16 mouse cellular contexts compared by ENCODE assay signal in the genomic region with DNA sequence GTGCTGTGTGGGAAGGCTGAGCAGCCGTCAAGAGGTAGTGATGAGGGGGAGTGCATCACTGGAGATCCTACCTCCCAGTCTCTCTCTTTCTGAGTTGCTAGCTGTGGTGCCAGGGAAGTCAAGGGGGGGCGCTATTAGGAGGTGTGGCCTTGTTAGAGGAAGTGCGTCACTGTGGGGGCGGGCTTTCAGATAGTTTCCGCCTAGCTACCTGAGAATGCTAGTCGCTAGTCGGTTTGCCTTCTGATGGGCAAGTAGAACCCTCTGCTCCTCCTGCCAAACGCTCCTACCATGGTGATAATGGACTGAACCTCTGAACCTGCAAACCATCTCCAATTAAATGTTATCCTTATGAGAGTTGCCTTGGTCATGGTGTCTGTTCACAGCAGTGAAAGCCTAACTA.
DNase-seq lines count a peak whose midpoint lies in the region; ATAC-seq and TF ChIP-seq lines count a peak whose summit lies in the region.
"Had no signal": no experiment of that assay in that cellular context is flagged by ENCODE, and none has a peak within 500 bp of the region (broad histone marks: within the 10 kb centered on the region; RNA-seq: fewer than 3 reads in every experiment).

No protein-coding gene starts in this region.

- H3K27me3 ChIP-seq in lung, postnatal 0 days (replicated peaks; ENCODE audit: insufficient read depth, low read length): no peaks in the 10 kb centered on the region
- no peaks in the 10 kb centered on the region for H3K27me3 ChIP-seq in ES-Bruce4 (ENCODE audit: control insufficient read depth, insufficient read depth, low read length, poor library complexity, severe bottlenecking)
- no peaks in the 10 kb centered on the region for H3K27me3 ChIP-seq in hindbrain, embryonic 12.5 days
- H3K27me3 ChIP-seq: forebrain, embryonic 13.5 days; hindbrain, embryonic 13.5 days; kidney, embryonic 15.5 days; limb, embryonic 15.5 days had no signal

- no peak overlapping the region for H3K27ac ChIP-seq in lung, postnatal 0 days (ENCODE audit: low read length)
- H3K27ac ChIP-seq in ES-Bruce4 (ENCODE audit: insufficient read depth, low read length): peak overlapping the region; percentile 47
- peak overlapping the region; percentile 19; the same call in 1 of the 2 replicates for H3K27ac ChIP-seq in ES-E14 (ENCODE audit: insufficient read depth, low read depth, low read length, poor library complexity, severe bottlenecking)
- no peak overlapping the region for H3K27ac ChIP-seq in hindbrain, embryonic 12.5 days
- H3K27ac ChIP-seq: forebrain, embryonic 13.5 days; hindbrain, embryonic 13.5 days; kidney, embryonic 15.5 days; limb, embryonic 15.5 days had no signal

- no peaks in the 10 kb centered on the region for H3K4me1 ChIP-seq in lung, postnatal 0 days (ENCODE audit: insufficient read depth, low read depth, low read length)
- H3K4me1 ChIP-seq in ES-Bruce4 (ENCODE audit: control insufficient read depth, insufficient read depth, low read length) (peaks cover 5% of the 10 kb centered on the region), ES-E14 (ENCODE audit: control insufficient read depth in 2 of 2, insufficient read depth in 2 of 2, low read length in 2 of 2, poor library complexity in 1 of 2) (peaks cover 14 to 15% of the 10 kb centered on the region in 2 experiments)
- peaks cover 6% of the 10 kb centered on the region; the same call in 1 of the 2 replicates for H3K4me1 ChIP-seq in hindbrain, embryonic 12.5 days
- H3K4me1 ChIP-seq: limb, embryonic 15.5 days had no signal

- TF ChIP-seq POLR2A in ES-Bruce4 (IDR thresholded peaks at IDR 0.05; ENCODE audit: insufficient read depth, low read length): peak; percentile 96

- in situ Hi-C loops in ES-E14 (cut with MboI; ENCODE audit: low sequenced_read_pairs in 2 of 2, unreplicated experiment in 2 of 2): no loop called here

- H3K4me2 ChIP-seq in lung, postnatal 0 days (replicated peaks; ENCODE audit: low read depth, low read length): no peak overlapping the region
- H3K4me2 ChIP-seq in hindbrain, embryonic 12.5 days (replicated peaks): no peak overlapping the region
- H3K4me2 ChIP-seq: forebrain, embryonic 13.5 days; hindbrain, embryonic 13.5 days; kidney, embryonic 15.5 days; limb, embryonic 15.5 days had no signal

- WGBS in lung, postnatal 0 days: 83% methylated on average over 8 of the region's 8 CpGs
- 76% methylated on average over 8 of the region's 8 CpGs for WGBS in hindbrain, embryonic 12.5 days

- no peak overlapping the region for H3K4me3 ChIP-seq in lung, postnatal 0 days (ENCODE audit: low read depth, low read length)
- H3K4me3 ChIP-seq in ES-Bruce4 (ENCODE audit: low read depth, low read length) (peak overlapping the region; percentile 63), ES-E14 (ENCODE audit: insufficient read depth in 1 of 2, low read depth in 1 of 2, low read length in 2 of 2, poor library complexity in 1 of 2, severe bottlenecking in 1 of 2) (peak overlapping the region; percentile 52 to 71)
- H3K4me3 ChIP-seq in hindbrain, embryonic 12.5 days: no peak overlapping the region
- H3K4me3 ChIP-seq: forebrain, embryonic 13.5 days; hindbrain, embryonic 13.5 days; kidney, embryonic 15.5 days; limb, embryonic 15.5 days had no signal

- no peak for ATAC-seq in lung, postnatal 0 days
- no peak for ATAC-seq in hindbrain, embryonic 12.5 days (ENCODE audit: low FRiP score)
- ATAC-seq: forebrain, embryonic 13.5 days; midbrain, embryonic 16.5 days had no signal

- no peaks in the 10 kb centered on the region for H3K36me3 ChIP-seq in lung, postnatal 0 days (ENCODE audit: insufficient read depth, low read length)
- no peaks in the 10 kb centered on the region for H3K36me3 ChIP-seq in ES-Bruce4 (ENCODE audit: control insufficient read depth, insufficient read depth, low read length, poor library complexity, severe bottlenecking)
- no peaks in the 10 kb centered on the region for H3K36me3 ChIP-seq in ES-E14 (ENCODE audit: control insufficient read depth, insufficient read depth, low read length, poor library complexity, severe bottlenecking)
- no peaks in the 10 kb centered on the region for H3K36me3 ChIP-seq in hindbrain, embryonic 12.5 days
- H3K36me3 ChIP-seq: hindbrain, embryonic 13.5 days; kidney, embryonic 15.5 days; limb, embryonic 15.5 days had no signal

- no peaks in the 10 kb centered on the region for H3K9me3 ChIP-seq in lung, postnatal 0 days (ENCODE audit: low read length)
- H3K9me3 ChIP-seq in ES-Bruce4 (replicated peaks; ENCODE audit: control insufficient read depth, insufficient read depth, low read length, poor library complexity, severe bottlenecking) (no peaks in the 10 kb centered on the region), ES-E14 (ENCODE audit: control insufficient read depth, insufficient read depth, low read depth, low read length) (no peaks in the 10 kb centered on the region)
- no peaks in the 10 kb centered on the region for H3K9me3 ChIP-seq in hindbrain, embryonic 12.5 days (replicated peaks)
- H3K9me3 ChIP-seq: forebrain, embryonic 13.5 days; hindbrain, embryonic 13.5 days; kidney, embryonic 15.5 days; limb, embryonic 15.5 days had no signal

- peak; percentile 12 to 13 for DNase-seq in lung, adult 18-20 months
- no peak for DNase-seq in lung, postnatal 0 days (ENCODE audit: low spot score)
- peak; percentile 95 for DNase-seq in ES-E14 (ENCODE audit: low read depth, low spot score)
- DNase-seq in lung, postnatal 4 days: peak; percentile 14 to 40
- no peak for DNase-seq in embryo, embryonic 9.5 days (ENCODE audit: extremely low spot score)
- DNase-seq: adrenal gland, postnatal 36 days; cerebellum, adult 8-10 months; embryo, embryonic 11 days; gastrocnemius, postnatal 25 days had no signal

- TF ChIP-seq CTCF in lung, postnatal 0 days (IDR thresholded peaks at IDR 0.05): no peak
- TF ChIP-seq CTCF in ES-Bruce4 (IDR thresholded peaks at IDR 0.05; ENCODE audit: low read depth, low read length): peak; percentile 47

- no peak for TF ChIP-seq EP300 in lung, postnatal 0 days (IDR thresholded peaks at IDR 0.05)
- no peak for TF ChIP-seq EP300 in ES-Bruce4 (IDR thresholded peaks at IDR 0.05; ENCODE audit: insufficient read depth, low read depth, low read length)

- no peak overlapping the region for H3K9ac ChIP-seq in lung, postnatal 0 days (replicated peaks; ENCODE audit: low read depth)
- H3K9ac ChIP-seq in ES-Bruce4 (ENCODE audit: low read depth, poor library complexity, severe bottlenecking) (peak overlapping the region; percentile 21; the same call in 1 of the 2 replicates), ES-E14 (ENCODE audit: insufficient read depth, low read depth, low read length, poor library complexity, severe bottlenecking) (peak overlapping the region; percentile 45; the same call in 1 of the 2 replicates)
- no peak overlapping the region for H3K9ac ChIP-seq in hindbrain, embryonic 12.5 days
- H3K9ac ChIP-seq: forebrain, embryonic 13.5 days; hindbrain, embryonic 13.5 days; kidney, embryonic 15.5 days; limb, embryonic 15.5 days had no signal

TF ChIP-seq in ES-E14, 5 proteins besides CTCF, POLR2A, EP300 and RAD21:
- TF ChIP-seq CHD2 (IDR thresholded peaks at IDR 0.05; ENCODE audit: low read depth, low read length) (no peak), ZNF384 (IDR thresholded peaks at IDR 0.05; ENCODE audit: low read depth, low read length) (no peak), ZC3H11A (IDR thresholded peaks at IDR 0.05; ENCODE audit: borderline replicate concordance, low read depth, low read length) (no peak), MAFK (IDR thresholded peaks at IDR 0.05; ENCODE audit: insufficient read depth, low read depth, low read length) (no peak), HCFC1 (IDR thresholded peaks at IDR 0.05; ENCODE audit: borderline replicate concordance, insufficient read depth, low read length) (no peak)

Comparison
In these comparisons a context has a peak if more than half of its experiments do, and no peak if none do; other contexts are left out.
1. DNase-seq: peak in lung, adult 18-20 months (2 of 2), ES-E14 (single experiment) and lung, postnatal 4 days (2 of 2); none in lung, postnatal 0 days (single experiment) and embryo, embryonic 9.5 days (single experiment).
2. H3K27ac ChIP-seq: peak in ES-Bruce4 (single experiment) and ES-E14 (single experiment); none in lung, postnatal 0 days (single experiment) and hindbrain, embryonic 12.5 days (single experiment).
3. H3K4me3 ChIP-seq: peak in ES-Bruce4 (single experiment) and ES-E14 (2 of 2); none in lung, postnatal 0 days (single experiment) and hindbrain, embryonic 12.5 days (single experiment).
4. H3K9ac ChIP-seq: peak in ES-Bruce4 (single experiment) and ES-E14 (single experiment); none in lung, postnatal 0 days (single experiment) and hindbrain, embryonic 12.5 days (single experiment).